Mouse (Mus musculus) spleen, postnatal 10 days (tissue): ENCODE measurements at regions not wholly inside any gene's neighbourhood (a gene's known extent, or its start where the extent isn't known, plus 50 kb on each side); places are given as distances from the start of the nearest gene placed in this dataset.

Experiments used
- DNase-seq, 2 experiments: peaks; one replicate each; pipeline ENCODE4 v3.0.0; 2021 to 2022; ENCODE audit warnings: low spot score in 2 of 2

- DNase-seq, result no peak
Observed at GRCm38 (mm10) chr1:69376923-69377706, 269.3 kb upstream of the Erbb4 start.

- no peak for DNase-seq
Observed at GRCm38 (mm10) chr1:69375246-69375645, 267.4 kb upstream of the Erbb4 start.

GRCm38 (mm10) chr1:69370078-69370477 is 262.2 kb upstream of the Erbb4 start:
- no peak for DNase-seq

GRCm38 (mm10) chr1:69367531-69367930 is 259.7 kb upstream of the Erbb4 start:
- DNase-seq, result no peak

- no peak for DNase-seq
Observed at GRCm38 (mm10) chr1:69364069-69364468, 256.2 kb upstream of the Erbb4 start.

GRCm38 (mm10) chr1:69357548-69357947 is 249.7 kb upstream of the Erbb4 start:
- no peak for DNase-seq

- DNase-seq, result no peak
Observed at GRCm38 (mm10) chr1:69350417-69350816, 242.6 kb upstream of the Erbb4 start.

- DNase-seq, result no peak
Observed at GRCm38 (mm10) chr1:69349826-69350225, 242.0 kb upstream of the Erbb4 start.

GRCm38 (mm10) chr1:69342100-69342499 is 234.2 kb upstream of the Erbb4 start:
- no peak for DNase-seq

- DNase-seq, result no peak
Observed at GRCm38 (mm10) chr1:69340481-69340880, 232.6 kb upstream of the Erbb4 start.

- no peak for DNase-seq
Observed at GRCm38 (mm10) chr1:69331418-69332254, 223.8 kb upstream of the Erbb4 start.

- DNase-seq, result no peak
Observed at GRCm38 (mm10) chr1:69329399-69329798, 221.5 kb upstream of the Erbb4 start.

- DNase-seq, result no peak
Observed at GRCm38 (mm10) chr1:69326711-69327110, 218.9 kb upstream of the Erbb4 start.

- DNase-seq, result no peak
Observed at GRCm38 (mm10) chr1:69319526-69319925, 211.7 kb upstream of the Erbb4 start.

- no peak for DNase-seq
Observed at GRCm38 (mm10) chr1:69296816-69297215, 189.0 kb upstream of the Erbb4 start.

- no peak for DNase-seq
Observed at GRCm38 (mm10) chr1:69291329-69291728, 183.5 kb upstream of the Erbb4 start.

- DNase-seq, result no peak
Observed at GRCm38 (mm10) chr1:69286374-69286773, 178.5 kb upstream of the Erbb4 start.

GRCm38 (mm10) chr1:69277428-69277827 is 169.6 kb upstream of the Erbb4 start:
- no peak for DNase-seq

- no peak for DNase-seq
Observed at GRCm38 (mm10) chr1:69247691-69248090, 139.8 kb upstream of the Erbb4 start.

- no peak for DNase-seq
Observed at GRCm38 (mm10) chr1:69242289-69242909, 134.5 kb upstream of the Erbb4 start.

- peak; percentile 7 to 44 for DNase-seq
Observed at GRCm38 (mm10) chr1:69241502-69242214, 133.8 kb upstream of the Erbb4 start.

- DNase-seq, result no peak
Observed at GRCm38 (mm10) chr1:69227864-69228263, 120.0 kb upstream of the Erbb4 start.
